Mouse (Mus musculus) hematopoietic stem cell, adult 5-6 weeks (primary cell): ENCODE data around the gene Trp53inp2. TPM values are rescaled to one million over a fixed set of nuclear protein-coding genes. Genes with fewer than 3 reads are reported as not detected.

Experiments
- total RNA-seq: library from RNA; stranded (forward); fragments of 172-1452, 232-1000 nt; gene quantifications from 2 replicates; pipeline ENCODE4 v1.2.3, GENCODE M21; 2017

The Trp53inp2 gene
- total RNA-seq, 1 experiment from 2014 or later, result 4.2 TPM

Other genes with a start within 250 kb of the Trp53inp2 start
- 57.3 and 65.5 TPM in 2 replicates for gene Itch, start 247.6 kb upstream of the Trp53inp2 start, total RNA-seq
- 237 and 279 TPM in 2 replicates for gene Dynlrb1, start 144.5 kb upstream of the Trp53inp2 start, total RNA-seq
- gene Map1lc3a, start 104.8 kb upstream of the Trp53inp2 start, total RNA-seq, result 2.6 and 4.8 TPM in 2 replicates
- gene Pigu, start 23.6 kb upstream of the Trp53inp2 start, total RNA-seq, result 43.4 and 48.2 TPM in 2 replicates
- gene Ncoa6, start 92.8 kb downstream of the Trp53inp2 start, total RNA-seq, result 12.5 and 22.1 TPM in 2 replicates
- gene Acss2, start 136.9 kb downstream of the Trp53inp2 start, total RNA-seq, result 16.6 and 19.4 TPM in 2 replicates
- gene Ggt7, start 137.2 kb downstream of the Trp53inp2 start, total RNA-seq, result not detected in 2 replicates
- gene Gss, start 211.8 kb downstream of the Trp53inp2 start, total RNA-seq, result 18.3 and 32.5 TPM in 2 replicates
- gene Myh7b, start 230.2 kb downstream of the Trp53inp2 start, total RNA-seq, result 0.10 TPM in 1 of 2 replicates, not detected in the other